Mouse (Mus musculus) lung, adult 2 months (tissue): ENCODE measurements around the gene Rnf220. TPM values are rescaled to one million over a fixed set of nuclear protein-coding genes. Genes with fewer than 3 reads are reported as not detected.

Source experiments
- DNase-seq: peaks from one replicate; pipeline ENCODE4 v3.0.0; 2022
- H3K4me1 ChIP-seq: fragments of 200-500 bp; 2 replicates; pipeline ENCODE4 v1.6.1; 2011; ENCODE audit warnings: low read length; ENCODE audit not compliant: control insufficient read depth, insufficient read depth
- H3K4me3 ChIP-seq: fragments of 200-500 bp; replicated peaks from 2 replicates; pipeline ENCODE3; 2011; ENCODE audit warnings: low read depth, mild to moderate bottlenecking, control low read depth, low read length; ENCODE audit errors: extremely low read depth
- CTCF ChIP-seq: fragments of 200-500 bp; IDR thresholded peaks from 2 replicates; pipeline ENCODE4 v1.5.1; 2011; ENCODE audit warnings: mild to moderate bottlenecking, low read length, control low read depth; ENCODE audit not compliant: insufficient read depth
- POLR2A ChIP-seq: fragments of 200-500 bp; IDR thresholded peaks from 2 replicates; pipeline ENCODE4 v1.6.1; 2011; ENCODE audit warnings: low read depth, mild to moderate bottlenecking, control low read depth, low read length, borderline replicate concordance; ENCODE audit errors: extremely low read depth
- WGBS: fragments of 180-500 bp; shearing (Covaris S2); methylation state at CpG from one replicate; pipeline ENCODE4 v1.1.7; 2018; 5-methylcytosine and 5-hydroxymethylcytosine counted together
- polyA plus RNA-seq: library from polyadenylated mRNA; depleted of rRNA; stranded (reverse); fragments of >200 nt; gene quantifications from 2 replicates; pipeline ENCODE4 v1.2.3, GENCODE M21; 2012

The Rnf220 gene
- polyA plus RNA-seq, 1 experiment, result 108 TPM

- no peak overlapping the region for H3K4me3 ChIP-seq
- 44% methylated on average over 16 of the region's 16 CpGs for WGBS
These were observed 123.4 kb downstream of the Rnf220 start for GRCm38 (mm10) chr4:117373324-117374077.

DNA sequence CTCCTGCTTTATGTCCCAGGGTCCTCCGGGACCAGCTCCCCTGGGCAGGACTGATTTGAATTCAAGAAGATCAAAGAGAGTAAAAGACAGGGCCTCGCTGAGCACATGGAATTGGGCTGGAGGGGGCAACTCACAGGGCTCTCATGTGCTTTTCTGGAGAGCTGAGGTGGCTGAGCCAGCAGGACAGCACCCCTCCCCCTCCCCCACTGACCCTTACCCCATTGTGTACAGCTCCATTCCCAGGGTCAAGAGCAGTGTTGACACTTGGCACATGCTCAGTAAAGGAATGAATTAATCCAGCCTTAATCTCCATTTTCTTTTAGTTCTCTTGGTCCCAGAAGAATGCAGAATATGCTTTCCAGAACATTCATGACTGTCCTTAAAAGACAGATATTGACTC, 125.0 kb downstream of the Rnf220 start:
- WGBS, result 41% methylated on average over 2 of the region's 2 CpGs
- no peak for DNase-seq
- no peaks in the 10 kb centered on the region for H3K4me1 ChIP-seq
- H3K4me3 ChIP-seq, result no peak overlapping the region
- TF ChIP-seq POLR2A, result no peak
- no peak for TF ChIP-seq CTCF

More at GRCm38 (mm10) chr4:117373324-117374077, 123.4 kb downstream of the Rnf220 start:
- DNase-seq, result no peak
- no peak for TF ChIP-seq CTCF
- H3K4me1 ChIP-seq, result no peaks in the 10 kb centered on the region

- 69% methylated on average over 5 of the region's 5 CpGs for WGBS
These were observed 126.5 kb downstream of the Rnf220 start for GRCm38 (mm10) chr4:117370354-117370753.

DNA sequence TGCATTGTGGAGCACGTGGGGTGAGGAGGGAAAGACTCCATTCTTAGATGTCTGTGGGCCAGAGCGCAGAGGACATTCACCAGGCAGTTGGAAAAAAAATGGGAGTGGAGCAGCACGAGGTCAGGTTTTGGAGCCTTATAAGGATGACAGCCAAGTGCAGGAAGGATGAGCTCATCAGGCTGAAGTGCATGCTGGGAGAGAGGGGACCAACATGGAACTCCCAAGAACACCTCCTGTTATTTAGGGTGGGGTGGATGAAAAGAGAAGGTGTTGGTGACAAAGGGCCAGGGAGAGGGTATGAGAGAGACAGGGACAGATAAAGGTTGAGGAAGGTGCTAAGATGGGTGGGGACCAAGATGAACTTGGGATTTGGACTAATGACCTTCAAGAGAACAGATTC, 127.3 kb downstream of the Rnf220 start:
- DNase-seq, result no peak
- WGBS, result 46% methylated on average over 3 of the region's 3 CpGs
- Histone ChIP-seq H3K4me3 (no peak overlapping the region), H3K4me1 (no peaks in the 10 kb centered on the region)
- TF ChIP-seq CTCF (no peak), POLR2A (no peak)

More at GRCm38 (mm10) chr4:117370354-117370753, 126.5 kb downstream of the Rnf220 start:
- no peak for DNase-seq
- TF ChIP-seq POLR2A (no peak), CTCF (no peak)
- Histone ChIP-seq H3K4me3 (no peak overlapping the region), H3K4me1 (no peaks in the 10 kb centered on the region)

GRCm38 (mm10) chr4:117367365-117367764, 129.5 kb downstream of the Rnf220 start:
- H3K4me1 ChIP-seq, result no peaks in the 10 kb centered on the region
- no peak for TF ChIP-seq CTCF
- TF ChIP-seq POLR2A, result no peak
- H3K4me3 ChIP-seq, result no peak overlapping the region
- no peak for DNase-seq
- 91% methylated on average over 19 of the region's 19 CpGs for WGBS

DNA sequence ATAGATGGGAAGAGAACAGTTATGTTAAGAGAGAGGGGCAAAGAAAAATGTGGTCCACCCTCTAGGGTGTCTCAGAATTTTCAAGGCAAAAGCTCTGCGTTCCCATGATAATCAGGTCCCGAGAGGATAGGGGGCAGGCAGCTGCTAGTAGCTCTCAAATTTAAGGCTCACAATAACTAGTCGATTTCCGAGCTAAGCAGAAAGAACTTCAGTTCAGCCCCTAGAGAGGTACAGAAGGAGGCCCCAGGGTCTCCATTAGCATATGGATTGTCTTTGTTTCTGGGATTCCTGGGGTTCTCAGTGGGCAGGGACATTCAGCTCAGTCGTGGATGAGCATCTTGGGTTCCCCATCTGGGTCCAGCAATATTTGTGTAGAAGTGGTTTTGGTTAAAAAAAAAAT, 134.8 kb downstream of the Rnf220 start:
- no peaks in the 10 kb centered on the region for H3K4me1 ChIP-seq
- WGBS, result 57% methylated on average over 5 of the region's 5 CpGs
- no peak overlapping the region for H3K4me3 ChIP-seq
- TF ChIP-seq CTCF, result no peak
- TF ChIP-seq POLR2A, result no peak
- no peak for DNase-seq

GRCm38 (mm10) chr4:117361558-117361873, 135.3 kb downstream of the Rnf220 start:
- H3K4me3 ChIP-seq, result no peak overlapping the region
- WGBS, result 58% methylated on average over 7 of the region's 7 CpGs
- DNase-seq, result no peak
- TF ChIP-seq POLR2A, result no peak
- no peaks in the 10 kb centered on the region for H3K4me1 ChIP-seq

GRCm38 (mm10) chr4:117360713-117361557, 135.9 kb downstream of the Rnf220 start:
- 52% methylated on average over 16 of the region's 16 CpGs for WGBS
- Histone ChIP-seq H3K4me1 (no peaks in the 10 kb centered on the region), H3K4me3 (no peak overlapping the region)
- DNase-seq, result no peak
- TF ChIP-seq POLR2A, result no peak

DNA sequence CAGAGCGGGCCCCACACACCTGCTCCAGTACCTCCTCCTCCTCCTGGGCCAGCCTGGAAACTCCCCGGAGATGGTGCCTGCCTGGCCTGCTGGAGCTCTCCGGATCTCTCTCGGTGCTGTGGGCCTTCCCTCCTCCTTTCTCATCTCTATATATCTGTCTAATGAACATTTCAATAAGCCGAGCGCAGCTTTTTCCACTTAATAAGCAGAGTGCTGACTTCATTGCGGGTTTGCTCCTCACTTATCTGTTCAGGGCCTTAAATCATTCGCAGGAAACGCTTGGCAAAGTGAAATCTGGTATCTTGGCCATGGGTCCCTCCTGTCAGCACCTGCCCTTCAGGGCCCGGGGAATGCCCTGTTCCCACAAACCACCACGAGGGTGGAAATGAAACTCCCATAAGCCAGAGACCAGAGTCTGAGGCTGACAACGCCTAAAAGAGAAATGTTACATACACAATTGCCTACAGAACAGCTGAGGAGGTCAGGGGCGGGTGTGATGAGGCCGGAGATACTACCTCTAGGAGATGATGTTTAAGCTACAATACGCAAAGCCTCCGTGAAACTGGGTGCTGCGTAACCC, 137.0 kb downstream of the Rnf220 start:
- no peak for TF ChIP-seq POLR2A
- no peak for TF ChIP-seq CTCF
- 74% methylated on average over 17 of the region's 17 CpGs for WGBS
- H3K4me3 ChIP-seq, result no peak overlapping the region

More for the DNA sequence above, 137.0 kb downstream of the Rnf220 start:
- H3K4me1 ChIP-seq, result no peaks in the 10 kb centered on the region
- no peak for DNase-seq
